Mouse (Mus musculus): Measurements from ENCODE around the gene Lrrc26.

- TF ChIP-seq GATA1 (IDR thresholded peaks at IDR 0.05; ENCODE audit: borderline replicate concordance, low read length): no peak
- no peak for TF ChIP-seq FLI1 (IDR thresholded peaks at IDR 0.05; ENCODE audit: low read length)
Observed at GRCm38 (mm10) chr2:25241438-25241775, 48.3 kb upstream of the Lrrc26 start.

Measured in megakaryocyte, embryonic 14.5 days (primary cell).